Mouse (Mus musculus): ENCODE data around the gene Srgap2.

GRCm38 (mm10) chr1:131453335-131453734 is 73.8 kb downstream of the Srgap2 start:
- TF ChIP-seq CTCF (IDR thresholded peaks at IDR 0.05; ENCODE audit: low read depth) (no peak), EP300 (IDR thresholded peaks at IDR 0.05; ENCODE audit: low read depth) (no peak)
